Mouse (Mus musculus) liver, adult (tissue): ENCODE measurements around the gene Cherp.

Source experiments
- GATA4 ChIP-seq: IDR thresholded peaks from 2 replicates; pipeline ENCODE4 v1.6.1; 2014; ENCODE audit warnings: mild to moderate bottlenecking, low read length; ENCODE audit not compliant: insufficient replicate concordance

The Cherp gene

GRCm38 (mm10) chr8:72443994-72444350 lies 31.1 kb downstream of the Cherp start:
- no peak for TF ChIP-seq GATA4

GRCm38 (mm10) chr8:72443338-72443993 lies 31.6 kb downstream of the Cherp start, which contains the start of the genes Calr3 and 1700030K09Rik:
Gene Calr3, minus strand, starts transcription at chr8:72443870.
Gene 1700030K09Rik, plus strand, starts transcription at chr8:72443880.
- TF ChIP-seq GATA4 = no peak

GRCm38 (mm10) chr8:72438248-72439015 lies 36.6 kb downstream of the Cherp start:
- no peak for TF ChIP-seq GATA4

- TF ChIP-seq GATA4 = no peak
These were observed 40.1 kb downstream of the Cherp start for GRCm38 (mm10) chr8:72434952-72435351.

- TF ChIP-seq GATA4 = no peak
These were observed 45.4 kb downstream of the Cherp start for GRCm38 (mm10) chr8:72429676-72430075.

GRCm38 (mm10) chr8:72422926-72423325 lies 52.1 kb downstream of the Cherp start:
- TF ChIP-seq GATA4 = no peak

GRCm38 (mm10) chr8:72421362-72422335 lies 53.4 kb downstream of the Cherp start, which contains the start of gene Eps15l1:
Gene Eps15l1, minus strand, starts transcription at chr8:72421460.
- TF ChIP-seq GATA4 = no peak

- no peak for TF ChIP-seq GATA4
These were observed 54.3 kb downstream of the Cherp start for GRCm38 (mm10) chr8:72420571-72421361.

- TF ChIP-seq GATA4 = no peak
These were observed 57.0 kb downstream of the Cherp start for GRCm38 (mm10) chr8:72418073-72418472.

GRCm38 (mm10) chr8:72415252-72415651 lies 59.8 kb downstream of the Cherp start:
- no peak for TF ChIP-seq GATA4

GRCm38 (mm10) chr8:72413839-72414238 lies 61.2 kb downstream of the Cherp start:
- TF ChIP-seq GATA4 = no peak
